Mouse (Mus musculus): Measurements from ENCODE around the gene Nxpe3.

DNA sequence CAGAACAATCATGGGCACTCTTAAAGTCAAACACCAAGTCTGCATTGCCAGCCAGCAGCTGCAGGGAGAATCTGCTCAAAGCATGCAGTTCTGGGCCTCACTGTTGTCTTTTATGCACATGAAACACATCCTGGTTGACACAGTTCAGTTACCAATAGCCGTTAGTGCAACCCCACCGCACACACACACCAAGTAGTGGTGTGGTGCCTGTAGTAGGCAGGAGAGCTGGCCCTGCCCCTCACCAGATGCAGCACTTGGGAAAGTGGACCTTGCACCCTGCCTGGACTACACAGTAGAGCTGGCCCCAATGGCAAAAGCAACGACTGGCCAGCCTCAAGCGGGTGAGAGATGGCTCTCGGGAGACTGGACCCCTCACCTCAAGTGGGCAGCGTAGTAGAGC is 44.6 kb upstream of the Nxpe3 start:
- no peak for TF ChIP-seq POLR2A (IDR thresholded peaks at IDR 0.05; ENCODE audit: borderline replicate concordance, insufficient read depth, low read length)
- no peak for TF ChIP-seq CTCF (IDR thresholded peaks at IDR 0.05; ENCODE audit: borderline replicate concordance, insufficient read depth, low read depth, low read length)

Data from cerebellum, adult 2 months (tissue).